Mouse (Mus musculus) 416B (cell line): ENCODE data around the gene Pced1b.
A peak's percentile ranks its signal among the peaks of the same experiment; 100 is the strongest.
"Not testable (repeated sequence)": the region's sequence is repeated elsewhere in the genome, so short reads cannot be mapped to it uniquely, and the experiment has no call there.

Experiments used
- DNase-seq: peaks from one replicate; pipeline ENCODE4 v3.0.0; 2011; ENCODE audit warnings: low read depth

The Pced1b gene

DNA sequence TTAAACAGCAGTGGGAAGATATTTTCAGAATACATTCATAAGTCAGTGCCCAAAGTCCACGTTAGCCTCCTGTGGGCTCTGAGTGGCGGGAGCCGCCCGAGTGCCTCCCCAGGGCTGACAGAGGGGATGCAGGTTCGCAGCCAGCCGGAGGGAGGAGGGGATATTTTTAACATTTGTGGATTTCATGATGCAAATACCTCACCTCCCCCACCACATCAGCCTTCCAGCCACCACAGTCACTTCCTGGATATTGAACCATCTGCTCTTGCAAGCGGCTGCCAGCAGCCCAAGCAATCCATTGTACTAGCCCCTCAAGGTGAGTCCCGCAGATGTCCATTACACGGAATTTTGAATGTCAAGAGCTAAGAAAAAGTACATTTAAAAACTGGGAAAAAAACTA lies 95.4 kb downstream of the Pced1b start:
- peak; percentile 90 for DNase-seq

DNA sequence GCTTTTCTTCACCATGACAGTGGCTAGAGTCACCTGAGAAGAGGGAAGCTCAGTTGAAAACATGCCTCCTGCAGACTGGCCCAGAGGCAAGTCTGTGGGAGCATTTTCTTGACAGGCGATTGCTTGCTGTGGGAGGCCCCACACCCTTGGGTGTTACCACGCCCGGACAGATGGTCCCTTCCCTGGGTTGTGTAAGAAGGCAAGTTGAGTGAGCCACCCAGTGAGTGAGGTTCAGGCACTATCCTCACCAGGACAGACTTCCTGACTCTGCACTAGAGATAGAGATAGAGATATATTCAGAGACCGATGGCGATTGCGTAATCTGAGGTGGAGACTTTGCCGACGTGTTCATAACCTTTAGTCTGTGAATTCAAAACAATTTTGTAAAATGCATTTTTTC lies 96.0 kb downstream of the Pced1b start:
- DNase-seq: peak; percentile 98

DNA sequence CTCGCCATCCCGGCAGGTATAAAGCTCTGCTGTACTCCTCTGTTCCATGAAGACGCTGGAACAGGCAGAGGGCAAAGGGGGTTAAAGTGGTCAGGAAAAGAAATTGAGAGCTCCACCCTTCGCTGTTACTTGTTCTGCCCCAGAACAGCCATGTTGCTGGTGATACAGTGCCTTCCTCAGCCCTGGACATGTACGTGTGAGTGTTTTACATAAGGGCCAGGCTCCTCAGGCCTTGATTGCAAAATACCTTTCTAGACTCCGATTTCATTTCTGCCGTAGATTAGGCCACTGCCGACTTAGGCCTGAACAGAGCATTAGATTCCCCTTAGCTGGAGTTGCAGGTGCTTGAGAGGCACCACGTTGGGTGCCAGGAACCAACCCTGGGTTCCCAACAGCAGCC lies 97.0 kb downstream of the Pced1b start:
- DNase-seq: peak; percentile 63

GRCm38 (mm10) chr15:97345110-97345509 lies 98.2 kb downstream of the Pced1b start:
- DNase-seq: peak; percentile 81

GRCm38 (mm10) chr15:97345917-97346316 lies 99.0 kb downstream of the Pced1b start:
- DNase-seq: no peak

DNA sequence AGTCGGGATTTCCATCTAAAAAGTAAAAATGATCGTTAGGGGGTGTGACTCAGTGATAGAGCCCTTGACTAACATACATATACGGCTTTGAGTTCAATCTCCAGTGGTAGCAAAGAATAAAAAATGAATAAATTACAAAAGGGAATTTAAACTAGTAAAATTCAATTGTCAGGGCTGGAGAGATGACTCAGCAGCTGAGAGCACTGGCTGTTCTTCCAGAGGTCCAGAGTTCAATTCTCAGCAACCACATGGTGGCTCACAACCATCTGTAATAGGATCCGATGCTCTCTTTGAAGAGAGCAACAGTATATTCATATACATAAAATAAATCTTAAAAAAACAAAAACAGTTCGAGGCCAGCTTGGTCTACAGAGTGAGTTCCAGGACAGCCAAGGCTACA lies 99.5 kb downstream of the Pced1b start:
- DNase-seq: peak; percentile 26

- no peak for DNase-seq
Measured at GRCm38 (mm10) chr15:97346897-97347296, 100.0 kb downstream of the Pced1b start.

- DNase-seq: no peak
Measured at GRCm38 (mm10) chr15:97348566-97349315, 101.8 kb downstream of the Pced1b start.

- DNase-seq: peak; percentile 76
Measured at GRCm38 (mm10) chr15:97350528-97350927, 103.6 kb downstream of the Pced1b start.

DNA sequence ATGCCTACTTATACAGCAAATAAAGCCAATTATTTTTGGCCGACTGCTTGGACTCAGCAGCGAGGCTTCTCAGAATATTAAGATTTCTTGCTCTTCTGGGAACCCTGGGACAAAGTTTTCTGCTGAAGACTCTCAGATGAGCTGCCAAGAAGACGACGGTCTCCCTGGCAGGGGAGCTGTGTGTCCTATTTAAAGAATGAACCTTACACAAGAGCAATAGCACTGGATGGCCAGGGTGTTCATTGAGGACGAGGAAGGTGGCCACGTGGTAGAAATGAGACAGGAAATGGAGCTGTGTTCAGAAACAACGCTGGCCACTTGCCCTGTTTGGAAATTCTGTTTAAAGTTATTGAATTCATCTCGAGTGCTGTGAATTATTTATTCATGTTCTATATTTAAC lies 104.1 kb downstream of the Pced1b start:
- peak; percentile 43 for DNase-seq

DNA sequence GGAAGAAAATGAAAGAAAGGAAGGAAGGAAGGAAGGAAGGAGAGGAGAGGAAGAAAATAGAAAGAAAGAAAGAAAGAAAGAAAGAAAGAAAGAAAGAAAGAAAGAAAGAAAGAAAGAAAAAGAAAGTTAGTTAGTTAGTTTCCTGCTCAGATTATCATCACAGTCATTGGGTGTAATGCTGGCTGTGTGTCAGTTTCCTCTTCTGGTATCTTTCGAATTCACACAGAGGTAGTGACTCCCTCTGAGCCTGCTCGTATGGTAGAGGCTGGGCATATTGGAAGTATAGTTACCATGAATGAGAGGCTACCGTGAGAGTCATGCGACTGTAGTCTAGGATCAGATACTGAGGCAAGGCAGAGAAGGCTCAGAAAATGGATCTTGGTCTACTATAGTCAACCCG lies 104.8 kb downstream of the Pced1b start:
- DNase-seq: peak; percentile 61

- peak; percentile 93 for DNase-seq
Measured at GRCm38 (mm10) chr15:97355676-97356303, 108.9 kb downstream of the Pced1b start.

GRCm38 (mm10) chr15:97357016-97357415 lies 110.1 kb downstream of the Pced1b start:
- DNase-seq: no peak

GRCm38 (mm10) chr15:97360842-97361770 lies 114.2 kb downstream of the Pced1b start:
- peak; percentile 88 for DNase-seq

DNA sequence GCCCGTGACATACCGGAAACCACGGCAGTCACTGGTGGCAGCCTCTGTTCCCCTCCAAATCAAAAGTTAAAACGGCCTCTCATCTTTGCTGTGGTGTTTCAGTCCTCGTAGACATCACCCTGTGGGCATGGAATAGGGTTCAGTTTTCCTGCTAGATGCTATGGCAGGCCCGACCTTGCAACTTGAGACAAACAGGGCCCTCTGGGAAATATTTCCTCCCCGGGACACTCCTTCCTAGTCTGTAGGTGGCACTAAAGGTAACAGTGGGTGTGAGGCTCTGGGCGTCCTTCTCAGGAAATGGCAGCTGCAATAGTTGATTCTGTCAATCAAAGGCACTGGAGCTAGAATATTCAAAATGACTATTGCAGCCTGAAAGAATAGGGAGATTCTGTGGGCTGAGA lies 114.9 kb downstream of the Pced1b start:
- DNase-seq: peak; percentile 83

- DNase-seq: peak; percentile 41
Measured at GRCm38 (mm10) chr15:97364271-97364670, 117.4 kb downstream of the Pced1b start.

DNA sequence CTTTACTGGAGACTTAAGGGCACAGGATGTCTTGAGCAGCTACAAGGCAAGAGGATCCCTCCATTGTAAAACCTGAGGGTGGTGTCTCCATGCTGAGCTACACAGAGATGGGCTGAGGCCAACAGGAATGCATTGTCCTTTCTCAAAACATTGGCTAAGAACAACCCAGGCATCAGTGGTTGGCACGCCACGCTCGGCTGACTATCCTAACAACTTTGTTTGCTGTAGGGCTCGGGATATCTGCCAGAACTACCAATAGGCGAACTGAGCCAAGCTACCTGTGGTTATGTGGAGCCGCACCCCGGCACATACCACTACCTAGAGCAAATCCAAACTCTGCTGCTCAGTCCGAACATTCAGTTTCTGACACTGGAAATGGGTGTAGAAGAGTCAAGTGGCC lies 118.1 kb downstream of the Pced1b start:
- DNase-seq: no peak

DNA sequence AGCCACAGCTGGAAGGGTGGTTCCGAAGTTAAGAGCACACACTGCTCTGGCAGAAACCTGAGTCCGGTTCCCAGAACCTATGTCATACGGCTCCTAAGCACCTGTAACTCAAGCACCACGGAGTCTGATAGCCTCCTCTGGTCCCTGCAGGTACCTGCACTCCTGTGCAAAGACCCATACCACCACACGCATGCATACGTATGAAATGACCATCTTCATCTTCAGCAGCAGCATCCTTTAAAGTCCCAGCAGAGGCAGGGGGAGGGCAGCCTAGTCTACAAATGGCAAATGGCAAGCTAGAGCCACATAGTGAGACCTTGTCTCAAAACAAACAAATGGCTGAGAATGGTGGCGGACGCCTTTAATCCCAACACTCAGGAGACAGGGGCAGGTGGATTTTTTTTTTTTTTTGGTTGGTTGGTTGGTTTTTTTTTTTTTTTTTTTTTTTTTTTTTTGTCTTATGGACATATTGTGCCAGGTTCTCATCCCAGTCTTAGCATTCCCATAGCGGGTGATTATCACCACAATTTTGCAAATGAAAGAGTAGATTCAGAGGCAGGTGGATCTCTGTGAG lies 121.2 kb downstream of the Pced1b start:
- DNase-seq: no peak

DNA sequence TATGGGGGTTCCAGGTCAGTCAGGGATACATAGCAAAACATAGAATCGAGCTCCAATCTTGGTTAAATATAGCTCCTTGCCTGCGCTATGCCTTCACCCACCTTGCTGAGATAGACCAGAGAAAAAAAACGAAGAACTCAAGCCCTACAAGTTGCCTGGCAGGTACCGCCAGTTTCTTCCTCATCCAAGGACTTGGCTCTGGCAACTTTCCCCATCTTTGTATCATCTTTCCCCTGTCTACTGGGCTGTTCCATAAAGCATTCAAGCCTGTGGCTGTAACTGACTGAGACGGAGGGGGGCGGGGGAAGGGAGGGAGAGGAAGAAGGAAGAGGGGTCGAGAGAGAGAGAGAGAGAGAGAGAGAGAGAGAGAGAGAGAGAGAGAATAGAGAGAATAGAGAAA lies 121.7 kb downstream of the Pced1b start:
- no peak for DNase-seq

GRCm38 (mm10) chr15:97369144-97369543 lies 122.2 kb downstream of the Pced1b start:
- no peak for DNase-seq

GRCm38 (mm10) chr15:97370880-97371279 lies 124.0 kb downstream of the Pced1b start:
- DNase-seq: no peak

GRCm38 (mm10) chr15:97372043-97372442 lies 125.1 kb downstream of the Pced1b start:
- not testable (repeated sequence) for DNase-seq
